Mouse (Mus musculus): ENCODE results near the gene Gabrg3.

The Gabrg3 gene

GRCm38 (mm10) chr7:57050906-57051635 is 335.9 kb downstream of the Gabrg3 start:
- no peak for DNase-seq

GRCm38 (mm10) chr7:57037861-57038421 is 349.0 kb downstream of the Gabrg3 start:
- no peak for DNase-seq

GRCm38 (mm10) chr7:57000585-57001261 is 386.3 kb downstream of the Gabrg3 start:
- no peak for DNase-seq

- DNase-seq: no peak
Observed at GRCm38 (mm10) chr7:56997713-56998624, 389.0 kb downstream of the Gabrg3 start.

GRCm38 (mm10) chr7:56946398-56946797 is 440.6 kb downstream of the Gabrg3 start:
- DNase-seq: no peak

- DNase-seq: no peak
Observed at GRCm38 (mm10) chr7:56941606-56942005, 445.4 kb downstream of the Gabrg3 start.

- DNase-seq: no peak
Observed at GRCm38 (mm10) chr7:56938020-56938419, 449.0 kb downstream of the Gabrg3 start.

- no peak for DNase-seq
Observed at GRCm38 (mm10) chr7:56919499-56919898, 467.5 kb downstream of the Gabrg3 start.

GRCm38 (mm10) chr7:56914862-56915261 is 472.1 kb downstream of the Gabrg3 start:
- DNase-seq: no peak

GRCm38 (mm10) chr7:56899762-56900161 is 487.2 kb downstream of the Gabrg3 start:
- no peak for DNase-seq

GRCm38 (mm10) chr7:56867314-56868075 is 519.5 kb downstream of the Gabrg3 start:
- no peak for DNase-seq

GRCm38 (mm10) chr7:56843565-56843964 is 543.4 kb downstream of the Gabrg3 start:
- DNase-seq: no peak

- no peak for DNase-seq
Observed at GRCm38 (mm10) chr7:56825446-56825845, 561.5 kb downstream of the Gabrg3 start.

- no peak for DNase-seq
Observed at GRCm38 (mm10) chr7:56801841-56802240, 585.1 kb downstream of the Gabrg3 start.

GRCm38 (mm10) chr7:56779122-56779521 is 607.9 kb downstream of the Gabrg3 start:
- DNase-seq: no peak

GRCm38 (mm10) chr7:56768216-56768615 is 618.8 kb downstream of the Gabrg3 start:
- no peak for DNase-seq

GRCm38 (mm10) chr7:56767796-56768195 is 619.2 kb downstream of the Gabrg3 start:
- no peak for DNase-seq

- no peak for DNase-seq
Observed at GRCm38 (mm10) chr7:56765612-56766445, 621.2 kb downstream of the Gabrg3 start.

- DNase-seq: no peak
Observed at GRCm38 (mm10) chr7:56729225-56729624, 657.8 kb downstream of the Gabrg3 start.
